Comparison of ENCODE assay signal across 27 mouse cellular contexts in genomic region chr6:148448151-148448550, GRCm38 (mm10). TPM values are rescaled to one million over a fixed set of nuclear protein-coding genes. Genes with fewer than 3 reads are reported as not detected.
DNase-seq lines count a peak whose midpoint lies in the region; ATAC-seq and TF ChIP-seq lines count a peak whose summit lies in the region.
"Had no signal": no experiment of that assay in that cellular context is flagged by ENCODE, and none has a peak within 500 bp of the region (broad histone marks: within the 10 kb centered on the region; RNA-seq: fewer than 3 reads in every experiment).

No protein-coding gene starts in this region.

- H3K36me3 ChIP-seq in hindbrain, postnatal 0 days (ENCODE audit: insufficient read depth, low read length), result no peaks in the 10 kb centered on the region
- H3K36me3 ChIP-seq in hindbrain, embryonic 12.5 days, result no peaks in the 10 kb centered on the region
- H3K36me3 ChIP-seq in liver, postnatal 0 days (replicated peaks; ENCODE audit: insufficient read depth, low read length), result no peaks in the 10 kb centered on the region
- H3K36me3 ChIP-seq: embryonic facial prominence, embryonic 12.5 days; heart, embryonic 13.5 days; limb, embryonic 15.5 days; neural tube, embryonic 13.5 days had no signal

- no peak for TF ChIP-seq EP300 in liver, postnatal 0 days (IDR thresholded peaks at IDR 0.05; ENCODE audit: low read depth)

- H3K27me3 ChIP-seq in hindbrain, postnatal 0 days (ENCODE audit: insufficient read depth, low read length), result no peaks in the 10 kb centered on the region
- H3K27me3 ChIP-seq in hindbrain, embryonic 12.5 days, result peaks cover 33% of the 10 kb centered on the region
- peaks cover 29% of the 10 kb centered on the region for H3K27me3 ChIP-seq in liver, postnatal 0 days (ENCODE audit: insufficient read depth, low read length)
- H3K27me3 ChIP-seq: CH12.LX had no signal

- TF ChIP-seq POLR2A in brain, embryonic 14.5 days (IDR thresholded peaks at IDR 0.05; ENCODE audit: borderline replicate concordance, extremely low read depth, insufficient read depth, insufficient read length, poor library complexity, severe bottlenecking), result no peak

- H3K27ac ChIP-seq in hindbrain, postnatal 0 days, result no peak overlapping the region
- no peak overlapping the region for H3K27ac ChIP-seq in hindbrain, embryonic 12.5 days
- H3K27ac ChIP-seq in liver, postnatal 0 days (ENCODE audit: low read depth), result no peak overlapping the region
- H3K27ac ChIP-seq: embryonic facial prominence, embryonic 12.5 days; heart, embryonic 13.5 days; limb, embryonic 15.5 days; neural tube, embryonic 13.5 days had no signal

- no peak overlapping the region for H3K4me3 ChIP-seq in hindbrain, postnatal 0 days (ENCODE audit: low read length)
- no peak overlapping the region for H3K4me3 ChIP-seq in hindbrain, embryonic 12.5 days
- H3K4me3 ChIP-seq in liver, postnatal 0 days (ENCODE audit: low read depth, low read length), result no peak overlapping the region
- H3K4me3 ChIP-seq: embryonic facial prominence, embryonic 12.5 days; heart, embryonic 13.5 days; limb, embryonic 15.5 days; myocyte; neural tube, embryonic 13.5 days had no signal

- no peak overlapping the region for H3K9ac ChIP-seq in hindbrain, postnatal 0 days (replicated peaks; ENCODE audit: low read length)
- no peak overlapping the region for H3K9ac ChIP-seq in hindbrain, embryonic 12.5 days
- no peak overlapping the region for H3K9ac ChIP-seq in liver, postnatal 0 days (replicated peaks)
- H3K9ac ChIP-seq: embryonic facial prominence, embryonic 12.5 days; heart, embryonic 13.5 days; limb, embryonic 15.5 days; neural tube, embryonic 13.5 days had no signal

- no peak for ATAC-seq in hindbrain, postnatal 0 days
- no peak for ATAC-seq in hindbrain, embryonic 12.5 days (ENCODE audit: low FRiP score)
- ATAC-seq in liver, postnatal 0 days, result no peak

- TF ChIP-seq CTCF in hindbrain, postnatal 0 days (IDR thresholded peaks at IDR 0.05; ENCODE audit: low read depth), result peak; percentile 26
- 0 out of 2 replicates have a peak, but pooled peaks have one; percentile 23 for TF ChIP-seq CTCF in liver, postnatal 0 days (IDR thresholded peaks at IDR 0.05; ENCODE audit: low read depth)
- TF ChIP-seq CTCF in brain, embryonic 14.5 days (IDR thresholded peaks at IDR 0.05; ENCODE audit: borderline replicate concordance, extremely low read depth, insufficient read depth, insufficient read length), result peak; percentile 15; the same call in 1 of the 2 replicates

- 62% methylated on average over 3 of the region's 3 CpGs for WGBS in hindbrain, postnatal 0 days
- 64% methylated on average over 3 of the region's 3 CpGs for WGBS in hindbrain, embryonic 12.5 days
- WGBS in liver, postnatal 0 days (ENCODE audit: insufficient replicate concordance), result 49% methylated on average over 3 of the region's 3 CpGs

- 0 out of 2 replicates have a peak, but pooled peaks cover under 1% of the 10 kb centered on the region for H3K4me1 ChIP-seq in hindbrain, postnatal 0 days (ENCODE audit: insufficient read depth, low read length)
- H3K4me1 ChIP-seq in hindbrain, embryonic 12.5 days, result peaks cover 5% of the 10 kb centered on the region; the same call in 1 of the 2 replicates
- peaks cover 5% of the 10 kb centered on the region; the same call in 1 of the 2 replicates for H3K4me1 ChIP-seq in liver, postnatal 0 days (ENCODE audit: insufficient read depth)

- H3K4me2 ChIP-seq in hindbrain, postnatal 0 days (ENCODE audit: low read depth, low read length), result no peak overlapping the region
- H3K4me2 ChIP-seq in hindbrain, embryonic 12.5 days (replicated peaks), result no peak overlapping the region
- no peak overlapping the region for H3K4me2 ChIP-seq in liver, postnatal 0 days (ENCODE audit: low read depth, low read length)
- H3K4me2 ChIP-seq: embryonic facial prominence, embryonic 12.5 days; heart, embryonic 13.5 days; limb, embryonic 15.5 days; neural tube, embryonic 13.5 days had no signal

- DNase-seq in hindbrain, postnatal 0 days (ENCODE audit: low spot score), result no peak
- DNase-seq in liver, postnatal 0 days, result no peak
- DNase-seq in liver, result no peak
- peak; percentile 49 for DNase-seq in ES-CJ7 (ENCODE audit: low read depth, low spot score)
- no peak for DNase-seq in brain, embryonic 14.5 days (ENCODE audit: low read depth)
- no peak for DNase-seq in right cerebral cortex, postnatal 4 days
- DNase-seq: adrenal gland, adult 8-10 months; B cell, adult 2 months; cerebellum, adult 2 months; cerebellum, postnatal 25 days; heart, postnatal 14 days; kidney, adult 2 months; kidney, postnatal 36 days; layer of hippocampus, adult 9-11 months; left cerebral cortex, postnatal 4 days; lung, adult 2 months; midbrain, embryonic 14.5 days; retina, postnatal 1 day; right cerebral cortex, postnatal 25 days; thymus, adult 2 months had no signal

- no peaks in the 10 kb centered on the region for H3K9me3 ChIP-seq in hindbrain, postnatal 0 days (ENCODE audit: low read length)
- 0 out of 2 replicates have a peak, but pooled peaks cover 3% of the 10 kb centered on the region for H3K9me3 ChIP-seq in hindbrain, embryonic 12.5 days (replicated peaks)
- peaks cover 2% of the 10 kb centered on the region; the same call in 1 of the 2 replicates for H3K9me3 ChIP-seq in liver, postnatal 0 days (ENCODE audit: low read length)
- H3K9me3 ChIP-seq: embryonic facial prominence, embryonic 12.5 days; heart, embryonic 13.5 days; limb, embryonic 15.5 days had no signal

RNA-seq across cellular contexts. Expression of gene Tmtc1, which starts 4.0 kb away (rescaled TPM):
- 35.1 and 45.4 TPM in 2 replicates for total RNA-seq in hindbrain, postnatal 0 days (2014; rRNA removed)
- 2.4 and 3.0 TPM in 2 replicates for polyA plus RNA-seq in hindbrain, postnatal 0 days (2015; fragmentation: Nextera tagmentation; extraction: Ambion mirVana)
- polyA plus RNA-seq in hindbrain, embryonic 12.5 days (2016; fragmentation: Nextera tagmentation; extraction: Ambion mirVana), result 2.0 and 3.0 TPM in 2 replicates
- polyA plus RNA-seq in liver, postnatal 0 days (2015; fragmentation: Nextera tagmentation; extraction: Ambion mirVana), result 0.11 and 0.12 TPM in 2 replicates
- 5.4 and 11.8 TPM in 2 replicates for polyA plus RNA-seq in brain, embryonic 14.5 days (2012; rRNA removed)
